14 mouse cellular contexts compared by ENCODE assay signal in the genomic region with DNA sequence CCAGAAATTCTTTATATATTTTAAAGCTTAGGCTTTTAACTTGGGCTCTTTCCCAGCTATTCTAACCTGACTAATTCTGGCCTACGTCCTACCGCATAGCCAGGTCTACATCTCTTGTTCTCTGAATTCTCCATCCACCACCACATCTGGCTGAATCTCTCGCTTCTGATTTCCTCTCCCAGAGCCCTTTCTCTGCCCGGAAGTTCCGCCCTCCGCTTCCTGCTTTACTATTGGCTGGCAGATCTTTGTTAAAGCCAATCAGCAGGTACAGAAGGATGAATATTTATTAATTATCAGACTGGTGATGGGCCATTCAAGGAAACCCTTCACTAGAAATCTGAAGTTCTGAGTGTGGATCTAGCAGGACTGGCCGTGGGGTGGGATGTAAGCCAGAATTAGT. TPM values are rescaled to one million over a fixed set of nuclear protein-coding genes. Genes with fewer than 3 reads are reported as not detected.
DNase-seq lines count a peak whose midpoint lies in the region; ATAC-seq lines count a peak whose summit lies in the region.
"Had no signal": no experiment of that assay in that cellular context is flagged by ENCODE, and none has a peak within 500 bp of the region (broad histone marks: within the 10 kb centered on the region; RNA-seq: fewer than 3 reads in every experiment).

No protein-coding gene starts in this region.

- DNase-seq in embryo, embryonic 11 days: peak; percentile 22
- no peak for DNase-seq in embryo, embryonic 9.5 days (ENCODE audit: extremely low spot score)
- peak; percentile 24 to 25 for DNase-seq in lung, adult 18-20 months
- no peak for DNase-seq in lung, postnatal 25 days (ENCODE audit: low spot score)
- DNase-seq in A20 (ENCODE audit: low read depth, low spot score) (peak; percentile 90), R1 (ENCODE audit: low read depth, low spot score) (peak; percentile 64)
- DNase-seq in right cerebral cortex, postnatal 4 days: no peak
- DNase-seq: cerebellum, postnatal 14 days; gastrocnemius, postnatal 14 days; thymus, postnatal 25 days had no signal

- no peak for ATAC-seq in monocyte, adult 5-6 weeks (replicated peaks; ENCODE audit: insufficient number of reproducible peaks, low FRiP score, low TSS enrichment, poor library complexity, severe bottlenecking)
- ATAC-seq: activated CD4-positive, CD25-positive, alpha-beta regulatory T cell, adult 4 months; forebrain, embryonic 15.5 days; inflammation-experienced regulatory T-cells, adult 6 months had no signal

RNA-seq across cellular contexts. Expression of gene Fam169b, which starts 27.5 kb away (rescaled TPM):
- total RNA-seq in monocyte, adult 5-6 weeks (2017): 3.0 to 6.0 TPM (median 4.6 TPM) in 3 replicates

RNA-seq across cellular contexts. Expression of gene Pgpep1l, which starts 37.1 kb away (rescaled TPM):
- total RNA-seq in monocyte, adult 5-6 weeks (2017): 0.87 TPM in 1 of 3 replicates, not detected in the others

Comparison
In these comparisons a context has a peak if more than half of its experiments do, and no peak if none do; other contexts are left out.
1. DNase-seq: peak in embryo, embryonic 11 days (single experiment), lung, adult 18-20 months (2 of 2), A20 (single experiment) and R1 (single experiment); none in embryo, embryonic 9.5 days (single experiment), lung, postnatal 25 days (single experiment) and right cerebral cortex, postnatal 4 days (single experiment).